Mouse (Mus musculus) lung, postnatal 0 days (tissue): Measurements from ENCODE around the gene Slc10a7. TPM values are rescaled to one million over a fixed set of nuclear protein-coding genes. Genes with fewer than 3 reads are reported as not detected.

Experiments
- ATAC-seq: fragments of 200-750 bp; cut with Nextera tagmentation; 2 replicates; pipeline ENCODE4 v1.8.0; 2017; ENCODE audit warnings: moderate library complexity
- DNase-seq: peaks from one replicate; pipeline ENCODE4 v3.0.0-alpha.2; 2016; ENCODE audit warnings: low spot score
- H3K27ac ChIP-seq: fragments of 300-500 bp; sonication (generic); 2 replicates; pipeline ENCODE4 v1.5.1; 2014; ENCODE audit warnings: antibody characterized with exemption, mild to moderate bottlenecking, low read length, mixed read lengths
- H3K27me3 ChIP-seq: fragments of 300-500 bp; sonication (generic); replicated peaks from 2 replicates; pipeline ENCODE4 v1.6.1; 2014; ENCODE audit warnings: low read length, mixed read lengths; ENCODE audit not compliant: insufficient read depth
- H3K36me3 ChIP-seq: fragments of 300-500 bp; sonication (generic); 2 replicates; pipeline ENCODE4 v1.6.1; 2014; ENCODE audit warnings: low read length, mixed read lengths; ENCODE audit not compliant: insufficient read depth
- H3K4me1 ChIP-seq: fragments of 300-500 bp; sonication (generic); 2 replicates; pipeline ENCODE4 v1.6.1; 2014; ENCODE audit warnings: antibody characterized with exemption, low read depth, low read length, mixed read lengths; ENCODE audit not compliant: insufficient read depth
- H3K4me2 ChIP-seq: fragments of 300-500 bp; sonication (generic); replicated peaks from 2 replicates; pipeline ENCODE4 v1.6.1; 2014; ENCODE audit warnings: low read depth, mild to moderate bottlenecking, low read length, moderate library complexity, mixed read lengths
- H3K4me3 ChIP-seq: fragments of 300-500 bp; sonication (generic); 2 replicates; pipeline ENCODE4 v1.5.1; 2014; ENCODE audit warnings: low read depth, low read length
- H3K9ac ChIP-seq: fragments of 300-500 bp; sonication (generic); replicated peaks from 2 replicates; pipeline ENCODE4 v1.6.1; 2014; ENCODE audit warnings: low read depth, mild to moderate bottlenecking
- H3K9me3 ChIP-seq: fragments of 300-500 bp; sonication (generic); 2 replicates; pipeline ENCODE4 v1.6.1; 2016; ENCODE audit warnings: low read length, mixed read lengths
- CTCF ChIP-seq: IDR thresholded peaks from 2 replicates; pipeline ENCODE4 v1.5.1; 2016; ENCODE audit warnings: antibody characterized with exemption, mild to moderate bottlenecking
- EP300 ChIP-seq: IDR thresholded peaks from 2 replicates; pipeline ENCODE4 v1.6.1; 2016; ENCODE audit warnings: antibody characterized with exemption, mild to moderate bottlenecking, control low read depth
- WGBS: fragments of 180-500 bp; shearing (Covaris S2); extraction: QIAGEN DNeasy Blood & Tissue Kit; methylation state at CpG from one replicate; pipeline ENCODE4 v1.1.7; 2014; 5-methylcytosine and 5-hydroxymethylcytosine counted together
- polyA plus RNA-seq: library from polyadenylated mRNA; unstranded; fragments of >200 nt; fragmentation: Nextera tagmentation; extraction: Ambion mirVana; gene quantifications from 2 replicates; pipeline ENCODE4 v1.2.1, GENCODE M21; 2015

Gene Slc10a7
- polyA plus RNA-seq, 1 experiment from 2014 or later, result 10.9 TPM

- ATAC-seq (no peak), DNase-seq (no peak)
- no peak for TF ChIP-seq EP300
- peak; percentile 49 for TF ChIP-seq CTCF
- no peaks in the 10 kb centered on the region for H3K27me3 ChIP-seq
- no peak overlapping the region for H3K27ac ChIP-seq
- H3K9me3 ChIP-seq, result no peaks in the 10 kb centered on the region
- no peak overlapping the region for H3K9ac ChIP-seq
- WGBS, result 72% methylated on average over 10 of the region's 10 CpGs
- H3K4me3 ChIP-seq, result no peak overlapping the region
- no peak overlapping the region for H3K4me2 ChIP-seq
- H3K4me1 ChIP-seq, result peaks cover 7% of the 10 kb centered on the region; the same call in 1 of the 2 replicates
- H3K36me3 ChIP-seq, result no peaks in the 10 kb centered on the region
These were observed 210.3 kb downstream of the Slc10a7 start for GRCm38 (mm10) chr8:78719279-78720040.

DNA sequence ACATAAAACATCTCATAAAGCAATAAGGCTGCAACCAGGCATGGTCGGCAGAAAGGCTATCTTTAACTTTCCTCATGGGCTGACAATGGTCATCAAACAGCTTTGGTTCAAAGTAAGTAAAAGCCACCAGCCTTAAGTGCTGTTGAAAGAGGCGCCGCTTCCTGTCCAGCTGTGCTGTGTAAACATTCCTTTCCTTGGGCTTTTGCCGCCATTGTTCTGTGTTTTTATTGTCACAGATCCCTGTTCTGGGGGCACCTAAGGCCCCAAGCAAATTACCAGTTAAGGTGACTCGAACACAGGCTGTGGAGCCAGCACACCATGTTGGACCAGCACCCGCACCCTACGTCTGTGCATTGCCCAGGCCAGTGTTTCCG is 210.9 kb downstream of the Slc10a7 start:
- Histone ChIP-seq H3K9me3 (no peaks in the 10 kb centered on the region), H3K27ac (no peak overlapping the region), H3K27me3 (no peaks in the 10 kb centered on the region), H3K4me3 (no peak overlapping the region), H3K36me3 (no peaks in the 10 kb centered on the region), H3K4me2 (no peak overlapping the region), H3K4me1 (peaks cover 7% of the 10 kb centered on the region; the same call in 1 of the 2 replicates), H3K9ac (no peak overlapping the region)
- DNase-seq (peak; percentile 33), ATAC-seq (peak; percentile 60; the same call in 1 of the 2 replicates)
- TF ChIP-seq EP300 (0 out of 2 replicates have a peak, but pooled peaks have one; percentile 28), CTCF (no peak)
- 40% methylated on average over 8 of the region's 8 CpGs for WGBS

DNA sequence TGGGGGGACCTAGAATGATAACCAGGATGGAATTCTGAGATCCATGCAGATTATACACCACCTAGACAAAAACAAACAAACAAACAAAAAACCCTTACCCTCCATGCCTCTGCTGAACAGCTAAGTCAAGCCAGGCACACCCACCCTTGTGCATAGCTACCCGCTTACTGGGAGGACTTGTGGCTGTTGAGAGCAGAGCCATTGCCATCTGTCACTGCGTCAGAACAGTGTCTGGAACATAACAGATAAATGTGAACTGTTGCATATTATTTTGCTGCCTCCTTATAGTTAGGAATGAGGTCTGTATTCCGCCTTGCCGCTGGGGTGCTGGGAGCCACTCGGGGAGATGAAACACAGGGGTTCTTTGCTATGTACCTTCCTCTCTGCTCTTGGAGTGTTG is 212.4 kb downstream of the Slc10a7 start:
- Histone ChIP-seq H3K4me1 (peaks cover 7% of the 10 kb centered on the region; the same call in 1 of the 2 replicates), H3K36me3 (no peaks in the 10 kb centered on the region), H3K27ac (no peak overlapping the region), H3K9me3 (no peaks in the 10 kb centered on the region), H3K4me3 (no peak overlapping the region), H3K9ac (no peak overlapping the region), H3K27me3 (no peaks in the 10 kb centered on the region), H3K4me2 (no peak overlapping the region)
- DNase-seq, result no peak
- ATAC-seq, result no peak
- 79% methylated on average over 5 of the region's 5 CpGs for WGBS
- TF ChIP-seq EP300 (no peak), CTCF (no peak)

DNA sequence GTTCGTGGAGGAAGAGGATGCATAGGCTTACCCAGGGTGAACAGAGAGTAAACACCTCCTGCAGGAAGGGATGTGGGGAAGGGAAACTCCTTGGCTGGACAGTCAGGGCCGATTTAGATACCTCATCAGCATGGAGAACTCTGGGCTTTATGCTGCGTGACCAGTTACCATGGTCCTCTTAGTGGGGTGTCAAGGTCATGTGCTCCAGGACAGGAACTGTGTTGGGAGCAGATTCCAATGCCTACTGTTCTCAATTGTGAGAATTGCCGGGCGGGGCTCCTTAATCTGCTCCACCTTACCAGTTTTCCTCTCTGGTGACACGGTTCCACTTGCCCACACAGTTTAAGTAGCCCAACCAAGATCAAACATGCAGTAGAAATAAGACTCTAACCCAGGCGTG is 213.1 kb downstream of the Slc10a7 start:
- H3K27ac ChIP-seq, result no peak overlapping the region
- DNase-seq, result no peak
- TF ChIP-seq CTCF (no peak), EP300 (no peak)
- no peaks in the 10 kb centered on the region for H3K36me3 ChIP-seq
- H3K4me2 ChIP-seq, result no peak overlapping the region
- no peak overlapping the region for H3K9ac ChIP-seq
- H3K4me1 ChIP-seq, result peaks cover 7% of the 10 kb centered on the region; the same call in 1 of the 2 replicates
- 64% methylated on average over 7 of the region's 7 CpGs for WGBS
- no peaks in the 10 kb centered on the region for H3K9me3 ChIP-seq
- H3K27me3 ChIP-seq, result no peaks in the 10 kb centered on the region
- H3K4me3 ChIP-seq, result no peak overlapping the region
- ATAC-seq, result no peak

GRCm38 (mm10) chr8:78724832-78725231 is 215.7 kb downstream of the Slc10a7 start:
- WGBS, result 89% methylated on average over 4 of the region's 4 CpGs
- DNase-seq (no peak), ATAC-seq (no peak)
- Histone ChIP-seq H3K9ac (no peak overlapping the region), H3K27ac (no peak overlapping the region), H3K27me3 (no peaks in the 10 kb centered on the region), H3K36me3 (no peaks in the 10 kb centered on the region), H3K4me1 (peaks cover 4% of the 10 kb centered on the region; the same call in 1 of the 2 replicates), H3K9me3 (no peaks in the 10 kb centered on the region), H3K4me2 (no peak overlapping the region), H3K4me3 (no peak overlapping the region)
- TF ChIP-seq EP300 (no peak), CTCF (no peak)

DNA sequence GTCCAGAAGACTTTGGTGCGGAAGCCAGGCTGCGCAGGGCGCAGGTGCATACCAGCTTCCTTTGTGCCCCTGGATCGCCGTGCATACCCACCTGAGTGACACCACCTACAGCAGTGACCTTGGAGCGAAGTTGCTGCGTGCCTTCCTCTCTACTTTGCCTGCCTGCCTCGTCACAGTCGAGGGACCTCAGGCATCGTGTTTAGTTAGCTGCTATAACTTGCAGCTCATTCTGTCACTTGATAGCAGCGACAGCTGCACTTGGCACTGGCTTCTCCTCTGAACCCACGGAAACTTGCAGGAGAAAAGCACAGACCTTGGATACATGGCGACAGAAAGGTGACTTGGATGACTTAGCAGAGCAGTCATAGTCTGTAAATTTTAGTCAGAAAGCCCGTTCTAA is 219.1 kb downstream of the Slc10a7 start:
- H3K4me2 ChIP-seq, result no peak overlapping the region
- no peaks in the 10 kb centered on the region for H3K27me3 ChIP-seq
- no peak overlapping the region for H3K4me3 ChIP-seq
- TF ChIP-seq CTCF (no peak), EP300 (no peak)
- H3K9ac ChIP-seq, result no peak overlapping the region
- H3K9me3 ChIP-seq, result no peaks in the 10 kb centered on the region
- ATAC-seq (no peak), DNase-seq (no peak)
- no peaks in the 10 kb centered on the region for H3K36me3 ChIP-seq
- 80% methylated on average over 14 of the region's 14 CpGs for WGBS
- H3K27ac ChIP-seq, result no peak overlapping the region
- peaks cover 4% of the 10 kb centered on the region; the same call in 1 of the 2 replicates for H3K4me1 ChIP-seq
